Mouse (Mus musculus): ENCODE data around the gene Zscan5b. TPM values are rescaled to one million over a fixed set of nuclear protein-coding genes. Genes with fewer than 3 reads are reported as not detected.

The Zscan5b gene
- total RNA-seq, 4 experiments from 2014 or later, result not detected

Other genes starting within 250 kb of the Zscan5b start
- not detected for gene Vmn1r65, start 211.3 kb upstream of the Zscan5b start, total RNA-seq (2022)
- gene Nlrp4c, start 177.1 kb upstream of the Zscan5b start, total RNA-seq (2022), result not detected
- gene Zfp787, start 66.3 kb upstream of the Zscan5b start, total RNA-seq (2022), result 10 to 100 TPM; 24.7 to 29.4 (median 28.0) TPM
- gene Zfp444, start 50.1 kb upstream of the Zscan5b start, total RNA-seq (2022), result 10 to 100 TPM in 2 of 4 experiments, 1 to 10 TPM in 2; 7.0 to 10.3 (median 9.9) TPM
- gene Galp, start 25.2 kb upstream of the Zscan5b start, total RNA-seq (2022), result not detected
- gene Epp13, start 30.4 kb downstream of the Zscan5b start, total RNA-seq (2022), result not detected
- 1 to 10 TPM; 2.9 to 4.9 (median 4.2) TPM for gene Zfp667, start 64.3 kb downstream of the Zscan5b start, total RNA-seq (2022)
- 1 to 10 TPM; 1.7 to 3.2 (median 1.9) TPM for gene Zfp583, start 109.0 kb downstream of the Zscan5b start, total RNA-seq (2022)
- under 1 TPM; 0.17 to 0.44 (median 0.32) TPM for gene Gm3854, start 121.5 kb downstream of the Zscan5b start, total RNA-seq (2022)
- gene Zfp78, start 141.0 kb downstream of the Zscan5b start, total RNA-seq (2022), result 1 to 10 TPM; 2.2 to 3.8 (median 2.9) TPM
- 1 to 10 TPM; 2.2 to 5.0 (median 3.2) TPM for gene Zfp28, start 161.0 kb downstream of the Zscan5b start, total RNA-seq (2022)
- not detected for gene Smim17, start 176.4 kb downstream of the Zscan5b start, total RNA-seq (2022)
- not detected for gene Gm20715, start 188.0 kb downstream of the Zscan5b start, total RNA-seq (2022)
- not detected for gene Olfr1344, start 216.4 kb downstream of the Zscan5b start, total RNA-seq (2022)
- not detected for gene Olfr1336, start 233.9 kb downstream of the Zscan5b start, total RNA-seq (2022)
- gene Olfr1346, start 244.8 kb downstream of the Zscan5b start, total RNA-seq (2022), result not detected

Data from heart, adult 8-10 months (tissue).